8 mouse cellular contexts compared by ENCODE assay signal in genomic region chr16:45844875-45845274, GRCm38 (mm10).
A peak's percentile ranks its signal among the peaks of the same experiment; 100 is the strongest.
DNase-seq lines count a peak whose midpoint lies in the region; ATAC-seq and TF ChIP-seq lines count a peak whose summit lies in the region.

No protein-coding gene starts in this region.

- no peaks in the 10 kb centered on the region for H3K36me3 ChIP-seq in intestine, postnatal 0 days (ENCODE audit: control insufficient read depth, insufficient read depth)

- peak overlapping the region; percentile 58 for H3K9ac ChIP-seq in intestine, postnatal 0 days (ENCODE audit: low read depth, low read length)

- peak; percentile 61 for DNase-seq in adrenal gland, adult 2 months
- DNase-seq in adrenal gland, postnatal 4 days (ENCODE audit: low spot score in 2 of 2): no peak
- peak; percentile 23 for DNase-seq in lung, postnatal 14 days
- DNase-seq in testis, postnatal 14 days (ENCODE audit: low spot score): no peak
- no peak for DNase-seq in urinary bladder, postnatal 4 days (ENCODE audit: low spot score in 2 of 2)
- DNase-seq in cerebellum, adult 9-10 months: no peak

- peak overlapping the region; percentile 75 for H3K4me2 ChIP-seq in intestine, postnatal 0 days (replicated peaks; ENCODE audit: low read depth)

- H3K27ac ChIP-seq in brown adipose tissue, adult 24 weeks (replicated peaks; ENCODE audit: low read depth, low read length): peak overlapping the region; percentile 93
- H3K27ac ChIP-seq in intestine, postnatal 0 days (ENCODE audit: low read depth, low read length): no peak overlapping the region

- ATAC-seq in intestine, postnatal 0 days: no peak

- H3K9me3 ChIP-seq in intestine, postnatal 0 days (ENCODE audit: control insufficient read depth): no peaks in the 10 kb centered on the region

- peak overlapping the region; percentile 85 for H3K4me3 ChIP-seq in brown adipose tissue, adult 24 weeks (ENCODE audit: insufficient read depth, low read depth, low read length)
- peak overlapping the region; percentile 74 for H3K4me3 ChIP-seq in intestine, postnatal 0 days (ENCODE audit: low read depth, low read length)

- H3K4me1 ChIP-seq in brown adipose tissue, adult 24 weeks (ENCODE audit: control insufficient read depth, insufficient read depth, insufficient read length, low read length): peaks cover 14% of the 10 kb centered on the region; the same call in 1 of the 2 replicates
- H3K4me1 ChIP-seq in intestine, postnatal 0 days (replicated peaks; ENCODE audit: control insufficient read depth, insufficient read depth, low read length): no peaks in the 10 kb centered on the region

- TF ChIP-seq CTCF in intestine, postnatal 0 days (IDR thresholded peaks at IDR 0.05; ENCODE audit: low read depth): no peak

- WGBS in intestine, postnatal 0 days: 26% methylated on average over 10 of the region's 10 CpGs

- no peaks in the 10 kb centered on the region for H3K27me3 ChIP-seq in intestine, postnatal 0 days (replicated peaks; ENCODE audit: control insufficient read depth, insufficient read depth, low read length)

Comparison
In these comparisons a context has a peak if more than half of its experiments do, and no peak if none do; other contexts are left out.
1. DNase-seq: peak in adrenal gland, adult 2 months (single experiment) and lung, postnatal 14 days (single experiment); none in adrenal gland, postnatal 4 days (0 of 2), testis, postnatal 14 days (single experiment), urinary bladder, postnatal 4 days (0 of 2) and cerebellum, adult 9-10 months (single experiment).